Mouse (Mus musculus) G1E-ER4 (cell line): ENCODE data around the gene Slc26a8. TPM values are rescaled to one million over a fixed set of nuclear protein-coding genes. Genes with fewer than 3 reads are reported as not detected.

Source experiments
- GATA1 ChIP-seq: IDR thresholded peaks from one replicate; pipeline ENCODE4 v1.8.0; 2012; ENCODE audit warnings: low read length, inconsistent platforms
- polyA plus RNA-seq: library from polyadenylated mRNA; stranded (reverse); fragments of >175 nt; gene quantifications from 2 replicates; pipeline ENCODE4 v1.2.3, GENCODE M21; 2012

Slc26a8 gene
- polyA plus RNA-seq, 1 experiment = 0.40 TPM

DNA sequence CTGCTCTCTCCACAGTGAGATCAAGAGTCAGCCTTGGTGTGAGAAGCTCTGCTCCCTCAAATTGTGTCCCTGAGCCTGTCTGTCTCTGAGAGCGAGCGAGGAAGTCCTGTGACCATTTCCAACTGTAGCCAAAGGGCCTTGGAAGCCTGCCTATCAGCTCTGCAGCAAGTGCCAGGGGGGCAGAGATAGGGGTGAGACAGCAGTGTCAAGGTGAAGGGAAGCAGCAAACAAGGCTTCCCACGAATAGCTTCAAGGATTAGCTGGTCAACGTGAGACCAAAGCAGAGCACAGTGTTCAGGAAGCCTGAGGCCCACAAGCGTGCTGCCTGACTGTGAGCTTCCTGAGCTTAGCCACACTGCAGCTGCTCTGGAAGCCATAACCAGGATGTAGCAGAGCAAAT lies 98.6 kb downstream of the Slc26a8 start:
- TF ChIP-seq GATA1 = no peak

DNA sequence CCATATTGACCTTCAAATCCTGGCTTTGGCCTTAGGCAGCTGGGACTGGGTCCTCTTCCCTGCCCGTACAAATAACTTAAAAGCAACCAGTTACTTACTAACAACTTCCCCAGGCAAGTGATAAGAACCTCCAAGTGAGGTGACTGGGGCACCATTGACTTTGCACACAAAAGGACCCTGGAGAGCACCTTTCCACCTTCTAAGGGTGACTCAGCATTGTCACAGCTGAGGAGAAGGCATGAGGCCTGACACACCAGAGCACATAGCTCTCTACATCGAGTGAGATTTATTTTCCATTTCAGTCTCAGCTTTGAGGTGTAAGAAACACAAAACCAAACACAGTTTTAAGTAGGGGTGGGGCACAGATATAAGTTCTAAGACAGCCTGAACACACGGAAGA lies 99.4 kb downstream of the Slc26a8 start:
- TF ChIP-seq GATA1 = no peak

DNA sequence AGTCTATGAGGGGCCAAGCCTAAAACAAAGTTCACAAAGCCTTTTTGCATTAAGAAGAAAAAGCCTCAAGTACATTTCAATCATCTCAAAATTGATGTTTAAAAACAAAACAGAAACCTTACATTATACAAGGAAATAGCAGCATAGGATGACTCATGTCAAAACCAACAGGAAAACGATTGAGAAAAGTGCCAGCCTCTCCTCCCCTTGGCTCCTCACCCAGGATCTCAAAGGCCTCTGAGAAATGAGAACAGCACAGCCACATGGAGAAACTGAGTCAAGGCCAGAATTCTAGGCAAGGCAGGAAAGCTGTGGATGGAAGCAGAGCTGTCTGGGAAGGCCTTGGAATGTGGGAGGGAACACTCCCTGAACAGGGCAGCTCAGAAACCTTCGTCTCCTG lies 101.4 kb downstream of the Slc26a8 start:
- TF ChIP-seq GATA1 = no peak

Other genes starting within 250 kb of the Slc26a8 start
- 19.5 and 28.4 TPM in 2 replicates for gene Fkbp5, start 172.7 kb downstream of the Slc26a8 start, polyA plus RNA-seq
- gene Armc12, start 159.4 kb downstream of the Slc26a8 start, polyA plus RNA-seq = not detected in 2 replicates
- not detected in 2 replicates for gene Clpsl2, start 140.8 kb downstream of the Slc26a8 start, polyA plus RNA-seq
- gene Clps, start 129.5 kb downstream of the Slc26a8 start, polyA plus RNA-seq = not detected in 2 replicates
- not detected in 2 replicates for gene Lhfpl5, start 114.6 kb downstream of the Slc26a8 start, polyA plus RNA-seq
- gene Srpk1, start 67.5 kb downstream of the Slc26a8 start, polyA plus RNA-seq = 46.2 and 97.6 TPM in 2 replicates
- 62.6 and 98.9 TPM in 2 replicates for gene Mapk14, start 1.1 kb upstream of the Slc26a8 start, polyA plus RNA-seq
- gene AC170998.1, start 35.9 kb upstream of the Slc26a8 start, polyA plus RNA-seq = 0.18 and 0.32 TPM in 2 replicates
- gene Mapk13, start 79.1 kb upstream of the Slc26a8 start, polyA plus RNA-seq = not detected in 2 replicates
- 25.0 and 27.6 TPM in 2 replicates for gene Brpf3, start 110.9 kb upstream of the Slc26a8 start, polyA plus RNA-seq
- not detected in 2 replicates for gene Pnpla1, start 168.2 kb upstream of the Slc26a8 start, polyA plus RNA-seq
- gene 4930539E08Rik, start 225.1 kb upstream of the Slc26a8 start, polyA plus RNA-seq = not detected in 2 replicates